Mouse (Mus musculus) forebrain, postnatal 0 days (tissue): ENCODE measurements around the gene Cfap57. TPM values are rescaled to one million over a fixed set of nuclear protein-coding genes. Genes with fewer than 3 reads are reported as not detected.
A peak's percentile ranks its signal among the peaks of the same experiment; 100 is the strongest.

Source experiments
- ATAC-seq: fragments of 200-750 bp; cut with Nextera tagmentation; 2 replicates; pipeline ENCODE4 v1.8.0; 2017; ENCODE audit warnings: mild to moderate bottlenecking, moderate library complexity
- DNase-seq: peaks from one replicate; pipeline ENCODE4 v3.0.0-alpha.2; 2015
- H3K27ac ChIP-seq: fragments of 300-500 bp; sonication (generic); 2 replicates; pipeline ENCODE4 v1.5.1; 2014; ENCODE audit warnings: low read depth, mild to moderate bottlenecking, antibody characterized with exemption, low read length, moderate library complexity, mixed read lengths
- H3K27me3 ChIP-seq: fragments of 300-500 bp; sonication (generic); 2 replicates; pipeline ENCODE4 v1.6.1; 2014; ENCODE audit warnings: mild to moderate bottlenecking, low read length, mixed read lengths; ENCODE audit not compliant: insufficient read depth
- H3K36me3 ChIP-seq: fragments of 300-500 bp; sonication (generic); 2 replicates; pipeline ENCODE4 v1.6.1; 2014; ENCODE audit warnings: mild to moderate bottlenecking, moderate library complexity; ENCODE audit not compliant: insufficient read depth
- H3K4me1 ChIP-seq: fragments of 300-500 bp; sonication (generic); 2 replicates; pipeline ENCODE4 v1.6.1; 2014; ENCODE audit warnings: antibody characterized with exemption; ENCODE audit not compliant: insufficient read depth
- H3K4me2 ChIP-seq: fragments of 300-500 bp; sonication (generic); 2 replicates; pipeline ENCODE4 v1.6.1; 2014; ENCODE audit warnings: low read depth, mild to moderate bottlenecking, moderate library complexity
- H3K4me3 ChIP-seq: fragments of 300-500 bp; sonication (generic); 2 replicates; pipeline ENCODE4 v1.5.1; 2014; ENCODE audit warnings: low read depth, low read length, mixed read lengths
- H3K9ac ChIP-seq: fragments of 300-500 bp; sonication (generic); 2 replicates; pipeline ENCODE4 v1.6.1; 2014; ENCODE audit warnings: mild to moderate bottlenecking
- H3K9me3 ChIP-seq: fragments of 300-500 bp; sonication (generic); 2 replicates; pipeline ENCODE4 v1.6.1; 2016; ENCODE audit warnings: low read length
- CTCF ChIP-seq: sonication (generic); IDR thresholded peaks from 2 replicates; pipeline ENCODE4 v1.5.1; 2016; ENCODE audit warnings: antibody characterized with exemption, control low read depth, low read depth
- WGBS: fragments of 180-500 bp; shearing (Covaris S2); extraction: QIAGEN DNeasy Blood & Tissue Kit; methylation state at CpG from one replicate; pipeline ENCODE4 v1.1.7; 2014; 5-methylcytosine and 5-hydroxymethylcytosine counted together
- polyA plus RNA-seq: library from polyadenylated mRNA; unstranded; fragments of >200 nt; fragmentation: Nextera tagmentation; extraction: Ambion mirVana; gene quantifications from 2 replicates; pipeline ENCODE4 v1.2.1, GENCODE M21; 2015
- total RNA-seq: library from RNA; depleted of rRNA; stranded (reverse); fragments of >200 nt; gene quantifications from 2 replicates; pipeline ENCODE4 v1.2.3, GENCODE M21; 2014

The Cfap57 gene
- total and polyA plus RNA-seq, 2 experiments from 2014 or later = 1.3 to 2.0 TPM

DNA sequence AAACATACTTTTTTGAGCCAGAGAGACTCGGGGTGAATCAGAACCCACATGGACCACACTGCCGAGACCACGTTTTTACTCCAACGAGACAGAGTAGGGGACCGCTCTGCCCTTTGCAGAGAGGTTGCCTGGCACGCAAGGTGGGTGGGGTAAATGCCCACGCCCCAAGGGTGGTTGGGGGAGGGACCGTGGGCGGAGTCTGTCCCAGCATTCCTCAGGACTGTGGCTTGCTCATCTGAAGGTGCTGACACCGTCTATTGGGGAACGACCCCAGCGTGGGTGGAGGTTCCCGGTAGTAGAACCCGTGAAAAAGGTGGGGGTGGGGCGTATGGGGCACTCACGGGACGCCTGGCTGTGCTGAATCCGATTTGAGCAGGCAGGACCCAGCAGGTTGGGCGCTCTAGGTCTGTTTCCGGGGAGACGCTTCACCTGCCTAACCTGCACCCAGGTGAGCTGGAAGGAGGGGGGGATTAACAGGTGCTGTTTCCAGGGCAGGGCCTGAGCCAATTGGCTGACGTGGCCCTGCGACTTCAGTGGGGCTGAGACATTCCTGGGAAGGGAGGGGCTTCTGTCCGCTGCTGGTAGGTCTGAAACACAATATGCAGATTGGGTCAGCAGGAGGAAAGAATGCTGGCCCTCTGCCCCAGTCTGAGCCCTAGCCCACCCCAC, 76.9 kb downstream of the Cfap57 start, which contains the start of gene Tmem125:
Gene Tmem125, minus strand, starts transcription at position 453 of the 669 bp plus-strand sequence.
- peak within 1 kb of the TSS; percentile 24 for H3K4me3 ChIP-seq
- 0 out of 2 replicates have a peak within 1 kb of the TSS, but pooled peaks have one; percentile 26 for H3K9ac ChIP-seq
- no peaks in the 10 kb centered on the region for H3K36me3 ChIP-seq
- DNase-seq (no peak), ATAC-seq (no peak)
- peaks cover 5% of the 10 kb centered on the region; the same call in 1 of the 2 replicates for H3K4me1 ChIP-seq
- no peak within 1 kb of the TSS for H3K27ac ChIP-seq
- H3K4me2 ChIP-seq = peak within 1 kb of the TSS; percentile 53
- no peak for TF ChIP-seq CTCF
- no peaks in the 10 kb centered on the region for H3K27me3 ChIP-seq
- 3% methylated on average over 24 of the region's 24 CpGs for WGBS
- no peaks in the 10 kb centered on the region for H3K9me3 ChIP-seq

DNA sequence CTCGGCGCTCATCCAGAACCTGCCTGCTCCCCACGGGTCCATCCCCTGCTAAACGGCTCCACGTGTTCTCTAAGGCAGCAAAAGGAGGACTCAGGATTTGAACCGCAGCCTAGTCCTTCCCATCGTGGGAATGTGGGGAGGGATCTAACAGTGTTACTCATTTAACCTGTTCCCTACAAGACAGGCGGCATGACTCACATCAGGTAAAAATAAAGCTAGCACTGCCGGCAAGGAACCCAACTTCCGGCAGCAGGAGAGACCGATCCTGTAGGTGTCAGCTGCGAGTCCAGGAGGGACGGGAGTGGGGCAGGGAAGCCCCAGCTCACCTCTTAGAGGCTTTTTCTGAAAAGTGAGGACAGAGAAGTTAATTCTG, 77.4 kb downstream of the Cfap57 start:
- Histone ChIP-seq H3K9me3 (no peaks in the 10 kb centered on the region), H3K4me1 (peaks cover 5% of the 10 kb centered on the region; the same call in 1 of the 2 replicates), H3K4me2 (peak overlapping the region; percentile 53), H3K36me3 (no peaks in the 10 kb centered on the region), H3K9ac (no peak overlapping the region), H3K27me3 (no peaks in the 10 kb centered on the region), H3K27ac (no peak overlapping the region), H3K4me3 (peak overlapping the region; percentile 24)
- no peak for TF ChIP-seq CTCF
- no peak for ATAC-seq
- WGBS = 17% methylated on average over 13 of the region's 13 CpGs
- DNase-seq = no peak

DNA sequence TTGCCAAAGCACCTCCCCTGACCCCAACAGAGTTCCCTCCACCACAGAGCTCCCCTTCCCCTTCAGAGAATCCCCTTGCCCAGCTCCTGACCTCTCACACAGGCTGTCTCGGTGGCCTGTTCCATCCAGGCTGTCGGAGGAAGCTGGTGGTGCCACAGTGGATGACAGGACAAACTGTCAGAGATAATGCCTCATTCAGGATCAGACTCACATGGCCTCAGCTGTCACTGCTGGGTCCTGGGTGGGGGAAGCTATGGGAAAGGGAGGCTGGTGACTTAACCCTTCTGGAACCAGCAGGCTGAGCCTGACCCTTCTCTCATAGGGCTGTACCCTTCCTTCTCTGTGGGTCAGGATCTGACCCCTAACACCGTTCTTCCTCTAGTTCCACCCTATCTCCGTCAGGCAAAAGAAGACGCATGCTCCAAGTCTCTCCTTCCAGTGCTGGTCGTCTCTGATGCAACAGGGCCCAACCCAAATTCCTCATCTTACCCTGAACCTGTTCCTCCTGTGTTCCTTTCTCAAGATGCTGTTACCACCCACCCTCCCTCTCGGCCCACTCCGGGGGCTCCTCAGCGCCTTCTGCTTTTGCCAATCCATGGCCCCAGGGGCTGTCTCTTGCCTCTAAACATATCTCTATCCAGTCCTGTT, 77.9 kb downstream of the Cfap57 start:
- ATAC-seq (no peak), DNase-seq (no peak)

DNA sequence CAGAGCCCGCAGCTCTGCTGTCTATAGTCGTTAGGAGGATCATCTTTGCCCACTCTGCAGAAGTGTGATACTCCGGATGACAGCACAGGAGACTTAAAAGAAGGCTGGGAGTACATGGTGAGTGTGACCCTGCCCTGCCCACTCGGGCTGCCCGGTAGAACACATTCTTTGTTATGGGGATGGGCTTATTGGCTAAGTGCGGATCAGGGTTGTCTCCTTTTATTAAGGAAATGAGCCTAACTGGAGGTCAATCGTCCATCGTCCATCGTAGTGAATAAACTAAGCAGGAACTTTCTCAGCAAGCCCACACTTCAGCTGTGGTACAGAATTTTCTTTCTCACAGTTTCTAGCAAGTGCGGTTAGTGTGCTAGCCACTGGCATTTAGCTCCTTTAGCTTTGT, 80.7 kb downstream of the Cfap57 start:
- Histone ChIP-seq H3K27ac (no peak overlapping the region), H3K36me3 (no peaks in the 10 kb centered on the region), H3K4me1 (peaks cover 5% of the 10 kb centered on the region; the same call in 1 of the 2 replicates), H3K4me2 (no peak overlapping the region), H3K27me3 (no peaks in the 10 kb centered on the region), H3K9me3 (no peaks in the 10 kb centered on the region), H3K4me3 (no peak overlapping the region), H3K9ac (no peak overlapping the region)
- no peak for ATAC-seq
- TF ChIP-seq CTCF = no peak
- 10% methylated on average over 10 of the region's 10 CpGs for WGBS
- no peak for DNase-seq

More for the DNA sequence above, 77.9 kb downstream of the Cfap57 start:
- 72% methylated on average over 9 of the region's 9 CpGs for WGBS
- Histone ChIP-seq H3K9ac (no peak overlapping the region), H3K27ac (no peak overlapping the region), H3K9me3 (no peaks in the 10 kb centered on the region), H3K4me2 (no peak overlapping the region), H3K36me3 (no peaks in the 10 kb centered on the region), H3K27me3 (no peaks in the 10 kb centered on the region), H3K4me3 (no peak overlapping the region), H3K4me1 (peaks cover 5% of the 10 kb centered on the region; the same call in 1 of the 2 replicates)
- no peak for TF ChIP-seq CTCF

DNA sequence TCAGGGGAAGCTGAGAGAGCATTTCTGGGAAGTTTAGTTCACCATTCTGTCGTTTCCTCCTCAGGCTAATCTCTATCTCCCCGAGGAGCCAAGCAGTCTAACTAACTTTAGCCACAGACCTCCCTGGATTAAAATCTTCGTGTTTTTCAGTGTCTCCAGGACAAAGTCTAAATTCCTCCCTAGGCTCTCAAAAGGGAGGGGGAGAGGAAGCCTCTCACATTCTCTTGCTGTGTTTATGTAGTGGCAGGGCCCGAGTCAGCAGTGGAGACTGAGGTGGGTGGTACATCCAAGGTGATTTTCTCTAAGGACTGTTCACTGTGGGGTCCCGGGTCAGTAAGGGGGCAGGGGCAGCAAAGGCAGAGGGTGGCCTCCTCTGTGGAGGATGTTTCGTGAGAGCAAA, 82.8 kb downstream of the Cfap57 start:
- H3K4me1 ChIP-seq = no peaks in the 10 kb centered on the region
- no peak overlapping the region for H3K9ac ChIP-seq
- no peak overlapping the region for H3K4me3 ChIP-seq
- no peak for TF ChIP-seq CTCF
- H3K9me3 ChIP-seq = no peaks in the 10 kb centered on the region
- no peak overlapping the region for H3K4me2 ChIP-seq
- no peak overlapping the region for H3K27ac ChIP-seq
- no peak for ATAC-seq
- WGBS = 45% methylated on average over 6 of the region's 6 CpGs
- H3K36me3 ChIP-seq = no peaks in the 10 kb centered on the region
- no peak for DNase-seq
- no peaks in the 10 kb centered on the region for H3K27me3 ChIP-seq

DNA sequence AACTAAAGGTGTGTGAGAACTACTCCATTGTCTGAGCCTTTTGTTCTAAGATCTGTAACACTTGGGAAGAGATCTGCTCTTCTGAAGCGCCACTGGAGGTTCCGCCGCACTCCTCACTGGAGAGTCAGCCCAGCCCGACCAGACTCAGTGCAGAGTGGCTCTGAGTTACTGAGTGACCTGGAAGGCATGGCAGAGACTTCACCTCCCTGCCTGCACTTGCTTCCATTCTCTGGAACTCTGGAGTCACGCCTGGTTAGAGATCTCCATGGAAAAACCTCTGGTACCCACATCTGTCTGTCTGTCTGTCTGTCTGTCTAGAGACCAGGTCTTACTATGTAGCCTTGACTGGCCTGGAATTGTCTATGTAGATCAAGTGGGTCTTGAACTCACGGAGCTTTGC, 85.0 kb downstream of the Cfap57 start:
- no peak overlapping the region for H3K9ac ChIP-seq
- H3K36me3 ChIP-seq = no peaks in the 10 kb centered on the region
- H3K4me3 ChIP-seq = no peak overlapping the region
- H3K27ac ChIP-seq = no peak overlapping the region
- H3K27me3 ChIP-seq = no peaks in the 10 kb centered on the region
- no peak for DNase-seq
- no peak for TF ChIP-seq CTCF
- ATAC-seq = no peak
- H3K4me2 ChIP-seq = no peak overlapping the region
- H3K9me3 ChIP-seq = no peaks in the 10 kb centered on the region
- WGBS = 89% methylated on average over 6 of the region's 6 CpGs
- H3K4me1 ChIP-seq = no peaks in the 10 kb centered on the region

DNA sequence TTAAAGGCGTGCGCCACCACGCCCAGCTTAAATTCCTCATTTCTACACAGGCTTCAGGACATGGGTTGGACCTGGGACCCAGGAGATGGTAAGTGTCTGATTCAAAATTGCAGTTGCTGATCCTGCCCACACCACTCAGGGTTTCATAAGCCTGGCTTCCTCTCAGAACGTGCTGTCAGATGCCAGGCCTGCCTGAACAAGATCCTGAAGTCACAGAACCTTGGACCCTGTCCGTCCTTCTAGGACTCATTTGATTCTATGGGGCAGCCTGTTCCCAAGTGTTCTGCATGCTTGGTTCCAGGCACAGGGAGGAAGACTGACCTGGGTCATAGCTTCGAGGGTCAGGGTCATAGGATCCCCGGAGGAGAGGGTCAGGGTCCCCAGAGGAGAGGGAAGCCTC, 87.0 kb downstream of the Cfap57 start:
- H3K9ac ChIP-seq = no peak overlapping the region
- H3K27me3 ChIP-seq = no peaks in the 10 kb centered on the region
- H3K4me3 ChIP-seq = no peak overlapping the region
- no peaks in the 10 kb centered on the region for H3K36me3 ChIP-seq
- ATAC-seq = no peak
- no peak overlapping the region for H3K4me2 ChIP-seq
- no peak overlapping the region for H3K27ac ChIP-seq
- H3K4me1 ChIP-seq = no peaks in the 10 kb centered on the region
- no peak for TF ChIP-seq CTCF
- H3K9me3 ChIP-seq = no peaks in the 10 kb centered on the region
- no peak for DNase-seq
- WGBS = 88% methylated on average over 7 of the region's 7 CpGs
